Mouse (Mus musculus): ENCODE measurements around the gene Fndc5. TPM values are rescaled to one million over a fixed set of nuclear protein-coding genes. Genes with fewer than 3 reads are reported as not detected.

The Fndc5 gene
- polyA plus RNA-seq (2016; fragmentation: Nextera tagmentation; extraction: Ambion mirVana), result 1.3 and 1.8 TPM in 2 replicates

DNA sequence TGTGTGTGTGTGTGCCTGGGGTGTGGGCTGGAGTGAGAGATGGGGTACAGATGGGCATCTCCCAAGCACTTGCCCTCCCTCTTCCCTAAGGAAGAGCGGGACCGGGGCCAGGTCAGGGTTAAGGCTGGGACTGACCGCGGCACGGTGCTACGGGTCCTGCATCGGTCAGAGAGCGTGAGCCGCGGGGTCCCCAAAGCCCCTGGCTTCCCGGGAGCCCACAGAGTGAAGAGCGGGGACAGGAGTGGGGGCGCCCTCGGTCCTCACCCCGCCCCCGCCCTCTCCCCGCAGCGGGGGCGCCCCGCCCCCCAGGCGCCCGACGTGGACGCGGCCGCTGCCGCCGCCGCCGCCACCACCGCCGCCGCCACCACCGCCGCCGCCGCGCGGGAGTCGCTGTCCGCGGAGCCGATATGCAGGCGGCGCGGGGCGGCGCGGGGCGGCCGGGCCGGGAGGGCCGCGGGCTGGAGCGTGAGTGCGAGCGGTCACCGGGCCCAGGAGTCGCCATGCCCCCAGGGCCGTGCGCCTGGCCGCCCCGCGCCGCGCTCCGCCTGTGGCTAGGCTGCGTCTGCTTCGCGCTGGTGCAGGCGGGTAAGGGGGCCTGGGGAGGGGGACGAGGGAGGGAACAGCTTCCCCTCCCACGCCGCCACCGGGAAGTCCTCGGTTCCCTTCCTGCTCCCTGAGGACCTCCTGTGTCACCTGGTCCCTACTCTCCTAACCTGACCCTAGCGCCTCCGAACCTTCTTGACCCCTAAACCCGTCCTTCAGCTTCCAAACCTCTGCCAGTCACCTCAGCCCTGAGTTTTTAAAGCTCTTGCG is at the start of gene Fndc5:
Fndc5 (plus strand) TSS at position 421 of the 813 bp plus-strand sequence.
- H3K9me3 ChIP-seq, result no peaks in the 10 kb centered on the region
- peaks cover 59% of the 10 kb centered on the region for H3K27me3 ChIP-seq
- WGBS, result 1% methylated on average over 15 of the region's 80 CpGs
- H3K4me3 ChIP-seq, result peak within 1 kb of the TSS; percentile 61
- H3K4me1 ChIP-seq, result peaks cover 25% of the 10 kb centered on the region
- no peaks in the 10 kb centered on the region for H3K36me3 ChIP-seq
- ATAC-seq (ENCODE audit: low FRiP score, low read depth), result 0 out of 2 replicates have a peak, but pooled peaks have one; percentile 52
- H3K4me2 ChIP-seq (replicated peaks), result peak within 1 kb of the TSS; percentile 93
- no peak within 1 kb of the TSS for H3K27ac ChIP-seq (replicated peaks)
- H3K9ac ChIP-seq (replicated peaks), result peak within 1 kb of the TSS; percentile 79

DNA sequence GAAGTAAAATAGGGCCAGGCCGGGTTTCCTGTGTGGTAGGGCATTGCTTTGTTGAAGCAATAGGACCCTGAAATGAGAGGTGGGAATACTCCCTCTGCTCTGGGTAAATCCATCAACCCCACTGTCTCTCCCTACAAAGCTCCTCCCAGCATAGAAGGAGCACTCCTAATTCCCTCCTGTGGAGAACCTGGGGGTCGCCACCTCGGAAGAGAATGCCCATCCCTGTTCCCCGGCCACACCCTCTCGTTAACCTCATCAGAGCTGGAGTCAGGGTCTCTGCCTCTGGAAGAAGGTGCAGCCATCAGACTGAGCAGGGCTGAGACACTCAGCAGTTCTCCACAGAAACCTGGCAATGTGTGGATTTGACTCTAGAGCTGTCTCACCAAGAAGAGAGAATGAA is 48.9 kb upstream of the Fndc5 start:
- Histone ChIP-seq H3K4me2 (replicated peaks) (no peak overlapping the region), H3K36me3 (peaks cover 9% of the 10 kb centered on the region), H3K9ac (replicated peaks) (no peak overlapping the region), H3K27ac (replicated peaks) (no peak overlapping the region), H3K4me1 (no peaks in the 10 kb centered on the region), H3K27me3 (no peaks in the 10 kb centered on the region), H3K9me3 (no peaks in the 10 kb centered on the region), H3K4me3 (no peak overlapping the region)
- ATAC-seq (ENCODE audit: low FRiP score, low read depth), result no peak
- WGBS, result 61% methylated on average over 5 of the region's 5 CpGs

DNA sequence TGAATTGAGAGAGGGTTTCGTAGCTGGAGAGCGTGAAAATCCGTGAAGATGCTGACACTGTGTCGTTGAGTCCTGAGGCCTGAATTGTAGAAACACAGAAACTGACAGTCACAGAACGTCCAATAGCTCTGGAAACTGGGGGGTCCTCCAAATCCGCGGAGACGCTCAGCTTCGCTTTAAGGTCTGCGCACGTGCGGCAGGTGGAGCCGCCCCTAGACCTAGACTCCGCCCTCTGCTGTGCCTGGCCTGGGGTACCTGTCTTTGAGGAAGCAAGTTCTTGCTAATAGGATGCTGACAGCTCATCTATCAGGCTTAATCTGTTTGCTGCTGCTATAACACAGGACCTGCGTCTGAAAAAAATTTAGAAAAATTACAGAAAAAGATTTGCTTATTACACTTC is 41.5 kb upstream of the Fndc5 start:
- Histone ChIP-seq H3K36me3 (no peaks in the 10 kb centered on the region), H3K27ac (replicated peaks) (no peak overlapping the region), H3K4me3 (no peak overlapping the region), H3K4me2 (replicated peaks) (no peak overlapping the region), H3K9ac (replicated peaks) (no peak overlapping the region), H3K9me3 (no peaks in the 10 kb centered on the region), H3K4me1 (no peaks in the 10 kb centered on the region), H3K27me3 (peaks cover 15% of the 10 kb centered on the region)
- WGBS, result 38% methylated on average over 15 of the region's 15 CpGs
- no peak for ATAC-seq (ENCODE audit: low FRiP score, low read depth)

DNA sequence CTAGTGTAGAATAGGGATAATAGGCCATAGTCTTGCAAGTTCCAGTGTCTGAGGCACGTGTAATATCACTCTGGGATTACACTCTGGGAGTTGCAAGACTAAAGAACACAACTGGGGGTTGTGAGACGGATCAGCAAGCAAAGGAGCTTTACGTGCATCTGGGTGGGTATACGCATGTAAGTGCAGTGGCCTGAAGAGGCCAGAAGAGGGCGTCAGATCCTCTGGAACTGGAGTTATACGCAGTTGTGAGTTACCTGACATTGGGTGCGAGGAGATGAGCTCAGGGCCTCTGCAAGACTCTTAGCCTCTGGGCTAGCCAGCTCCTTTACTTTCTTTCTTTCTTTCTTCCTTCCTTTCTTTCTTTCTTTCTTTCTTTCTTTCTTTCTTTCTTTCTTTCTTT is 39.8 kb upstream of the Fndc5 start:
- Histone ChIP-seq H3K9me3 (no peaks in the 10 kb centered on the region), H3K4me3 (no peak overlapping the region), H3K27ac (replicated peaks) (no peak overlapping the region), H3K36me3 (no peaks in the 10 kb centered on the region), H3K27me3 (peaks cover 15% of the 10 kb centered on the region), H3K4me1 (no peaks in the 10 kb centered on the region), H3K9ac (replicated peaks) (no peak overlapping the region), H3K4me2 (replicated peaks) (no peak overlapping the region)
- no peak for ATAC-seq (ENCODE audit: low FRiP score, low read depth)
- 75% methylated on average over 7 of the region's 7 CpGs for WGBS

DNA sequence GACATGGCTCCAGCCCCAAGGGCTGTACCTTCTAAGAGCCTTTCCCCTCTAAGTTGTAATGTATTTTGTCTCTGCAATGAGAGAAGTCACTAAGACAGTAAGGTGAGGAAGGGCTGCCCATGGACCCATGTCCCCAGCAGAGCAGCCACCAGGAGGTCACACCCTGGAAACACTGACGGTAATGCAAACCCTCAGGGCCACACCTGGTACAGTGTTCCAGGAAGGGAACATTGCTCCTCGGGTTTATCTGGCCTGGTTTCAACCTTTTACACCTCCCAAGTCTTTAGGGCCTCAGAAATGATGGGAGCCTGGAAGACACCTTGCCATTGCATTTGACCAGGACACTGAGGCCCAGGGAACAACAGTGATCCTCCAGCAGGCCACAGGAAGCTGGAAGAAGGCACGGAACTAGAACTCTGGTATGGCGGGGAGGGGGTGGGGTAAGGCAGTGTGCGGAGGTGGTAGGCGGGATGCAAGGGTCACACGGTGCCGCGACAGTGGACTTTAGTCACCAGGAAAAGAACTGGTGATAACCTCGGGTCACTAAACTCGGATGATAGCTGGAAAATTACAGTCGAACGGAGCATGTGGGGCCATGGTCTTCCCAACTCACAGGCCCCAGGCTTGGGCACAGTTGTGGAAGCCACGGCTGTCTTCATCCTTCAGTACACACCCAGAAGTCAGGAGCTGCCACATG is 34.5 kb upstream of the Fndc5 start:
- no peaks in the 10 kb centered on the region for H3K36me3 ChIP-seq
- H3K4me2 ChIP-seq (replicated peaks), result no peak overlapping the region
- peaks cover 40% of the 10 kb centered on the region for H3K27me3 ChIP-seq
- H3K9ac ChIP-seq (replicated peaks), result no peak overlapping the region
- no peak overlapping the region for H3K27ac ChIP-seq (replicated peaks)
- no peak for ATAC-seq (ENCODE audit: low FRiP score, low read depth)
- 89% methylated on average over 14 of the region's 14 CpGs for WGBS
- no peak overlapping the region for H3K4me3 ChIP-seq
- H3K4me1 ChIP-seq, result peaks cover 11% of the 10 kb centered on the region; the same call in 1 of the 2 replicates
- H3K9me3 ChIP-seq, result no peaks in the 10 kb centered on the region

DNA sequence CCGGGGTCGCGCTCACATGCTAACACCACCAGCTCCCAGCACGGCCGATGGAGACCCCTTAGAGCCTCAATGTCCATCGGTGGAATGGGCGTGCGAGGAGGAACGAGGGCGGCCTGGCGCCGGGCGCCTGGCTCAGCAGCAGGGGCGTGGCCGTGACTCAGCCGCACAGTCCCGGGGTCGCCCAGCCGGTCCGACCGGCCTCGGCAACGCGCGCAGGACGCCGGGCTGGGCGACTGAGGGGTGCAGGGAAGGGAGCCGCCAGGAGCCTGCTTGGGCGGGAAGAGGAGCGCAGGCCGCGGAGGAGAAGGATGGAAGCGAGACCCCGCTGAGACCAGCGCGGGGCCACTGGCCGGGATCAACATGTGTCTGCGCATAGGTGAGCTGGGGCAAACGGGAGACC is 31.4 kb upstream of the Fndc5 start, which contains the start of gene Tmem54:
Tmem54 (plus strand) TSS at position 193 of the 400 bp plus-strand sequence.
- peaks cover 11% of the 10 kb centered on the region; the same call in 1 of the 2 replicates for H3K4me1 ChIP-seq
- 2% methylated on average over 35 of the region's 40 CpGs for WGBS
- H3K27ac ChIP-seq (replicated peaks), result no peak within 1 kb of the TSS
- peak within 1 kb of the TSS; percentile 46; the same call in 1 of the 2 replicates for H3K9ac ChIP-seq (replicated peaks)
- peaks cover 54% of the 10 kb centered on the region for H3K27me3 ChIP-seq
- peak within 1 kb of the TSS; percentile 47 for H3K4me2 ChIP-seq (replicated peaks)
- no peak for ATAC-seq (ENCODE audit: low FRiP score, low read depth)
- H3K4me3 ChIP-seq, result peak within 1 kb of the TSS; percentile 31
- no peaks in the 10 kb centered on the region for H3K9me3 ChIP-seq
- no peaks in the 10 kb centered on the region for H3K36me3 ChIP-seq

DNA sequence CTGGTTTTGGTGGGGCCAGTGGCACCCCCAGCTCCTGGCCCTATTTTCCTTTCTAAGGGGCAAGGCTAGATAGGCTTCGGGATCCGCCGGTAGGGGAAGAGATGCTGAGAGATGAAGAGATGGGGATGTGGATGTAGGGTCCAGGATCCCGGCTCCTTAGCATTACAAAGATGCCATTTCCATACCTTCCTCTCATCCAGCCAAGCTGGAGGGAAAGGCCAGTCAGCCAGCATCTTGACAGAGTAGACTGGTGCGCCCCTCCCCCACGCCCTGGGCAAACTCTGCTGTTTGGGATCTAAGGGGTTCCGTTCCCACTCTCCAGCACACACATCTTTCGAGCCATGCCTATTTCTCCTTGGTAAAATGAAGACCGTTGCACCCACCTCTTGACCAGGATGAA is 30.7 kb upstream of the Fndc5 start:
- ATAC-seq (ENCODE audit: low FRiP score, low read depth), result no peak
- H3K27ac ChIP-seq (replicated peaks), result no peak overlapping the region
- peaks cover 54% of the 10 kb centered on the region for H3K27me3 ChIP-seq
- H3K4me2 ChIP-seq (replicated peaks), result no peak overlapping the region
- no peak overlapping the region for H3K4me3 ChIP-seq
- H3K9ac ChIP-seq (replicated peaks), result no peak overlapping the region
- no peaks in the 10 kb centered on the region for H3K36me3 ChIP-seq
- no peaks in the 10 kb centered on the region for H3K9me3 ChIP-seq
- peaks cover 11% of the 10 kb centered on the region; the same call in 1 of the 2 replicates for H3K4me1 ChIP-seq
- 14% methylated on average over 9 of the region's 9 CpGs for WGBS

DNA sequence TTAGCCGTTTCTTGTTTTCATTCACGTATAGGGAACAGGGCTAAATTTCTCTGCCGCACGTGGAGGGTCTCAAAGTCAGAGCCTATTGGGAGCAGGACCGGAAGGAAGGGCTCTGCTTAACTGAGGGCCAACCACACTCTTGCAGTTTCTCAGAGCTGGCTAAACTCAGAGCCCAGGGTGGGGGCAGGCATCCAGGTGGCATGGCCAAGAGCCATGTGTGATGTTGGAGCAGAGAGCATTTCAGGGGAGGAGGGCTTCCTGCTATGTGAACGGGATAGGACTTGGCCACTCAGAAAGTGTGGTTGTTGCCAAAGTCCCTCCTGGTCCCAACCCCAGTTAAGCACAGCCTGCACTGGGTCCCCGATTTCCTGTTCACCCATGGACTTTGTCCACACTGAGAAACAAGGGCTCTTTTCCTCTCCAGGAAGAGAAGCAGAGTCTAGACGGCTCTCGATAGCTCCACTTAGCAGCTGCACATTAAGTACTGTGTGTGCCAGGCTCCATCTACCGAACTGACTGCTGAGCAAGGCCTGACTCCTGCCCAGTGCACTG is 29.4 kb upstream of the Fndc5 start:
- H3K4me2 ChIP-seq (replicated peaks), result no peak overlapping the region

DNA sequence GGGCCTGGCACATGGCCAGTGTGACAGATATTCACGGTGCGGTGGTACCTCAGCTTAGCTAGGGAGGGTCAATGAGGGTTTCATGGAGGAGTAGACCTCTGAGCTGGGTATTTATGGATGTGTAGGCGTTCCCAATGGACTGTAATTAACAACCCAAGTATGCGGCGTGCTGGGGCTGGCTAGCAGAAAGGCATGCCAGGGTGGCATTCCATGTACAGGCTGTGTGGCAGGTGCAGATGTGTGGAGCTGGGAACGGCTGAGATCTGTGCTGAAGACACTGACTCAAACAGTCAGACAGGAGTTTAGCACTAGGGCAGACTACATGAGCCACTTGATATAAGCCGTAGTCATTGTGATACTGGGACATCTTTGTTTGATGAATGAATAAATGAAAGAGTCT is 28.2 kb upstream of the Fndc5 start:
- Histone ChIP-seq H3K36me3 (no peaks in the 10 kb centered on the region), H3K4me2 (replicated peaks) (no peak overlapping the region), H3K4me3 (no peak overlapping the region), H3K9me3 (no peaks in the 10 kb centered on the region), H3K27me3 (peaks cover 53% of the 10 kb centered on the region), H3K27ac (replicated peaks) (no peak overlapping the region), H3K9ac (replicated peaks) (no peak overlapping the region), H3K4me1 (peaks cover 17% of the 10 kb centered on the region)
- WGBS, result 91% methylated on average over 7 of the region's 7 CpGs
- no peak for ATAC-seq (ENCODE audit: low FRiP score, low read depth)

More for the DNA sequence above, 29.4 kb upstream of the Fndc5 start:
- Histone ChIP-seq H3K27ac (replicated peaks) (no peak overlapping the region), H3K9me3 (no peaks in the 10 kb centered on the region), H3K27me3 (peaks cover 59% of the 10 kb centered on the region), H3K9ac (replicated peaks) (no peak overlapping the region), H3K36me3 (no peaks in the 10 kb centered on the region), H3K4me3 (no peak overlapping the region), H3K4me1 (peaks cover 11% of the 10 kb centered on the region; the same call in 1 of the 2 replicates)
- no peak for ATAC-seq (ENCODE audit: low FRiP score, low read depth)
- 70% methylated on average over 10 of the region's 10 CpGs for WGBS

DNA sequence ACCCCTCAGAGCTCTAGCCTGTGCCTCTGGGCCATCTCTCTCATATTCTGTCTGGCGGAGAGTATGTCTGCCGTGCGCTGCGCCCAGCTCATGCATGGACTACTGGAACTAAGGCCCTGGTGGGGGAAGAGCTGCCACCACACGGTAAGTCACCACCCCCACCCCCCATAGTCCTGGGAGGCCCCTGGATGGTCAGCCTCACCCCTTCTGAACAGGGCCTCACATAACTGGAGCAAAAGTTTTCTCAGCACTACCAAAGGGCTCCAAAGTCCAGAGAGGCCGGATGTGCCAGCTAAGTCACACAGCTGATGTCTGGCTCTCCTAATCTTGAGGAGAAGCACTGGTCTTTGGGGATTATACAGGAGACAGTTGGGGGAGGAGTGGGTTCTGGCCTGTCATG is 26.0 kb upstream of the Fndc5 start:
- 87% methylated on average over 6 of the region's 6 CpGs for WGBS
- ATAC-seq (ENCODE audit: low FRiP score, low read depth), result no peak
- peaks cover 35% of the 10 kb centered on the region for H3K27me3 ChIP-seq

DNA sequence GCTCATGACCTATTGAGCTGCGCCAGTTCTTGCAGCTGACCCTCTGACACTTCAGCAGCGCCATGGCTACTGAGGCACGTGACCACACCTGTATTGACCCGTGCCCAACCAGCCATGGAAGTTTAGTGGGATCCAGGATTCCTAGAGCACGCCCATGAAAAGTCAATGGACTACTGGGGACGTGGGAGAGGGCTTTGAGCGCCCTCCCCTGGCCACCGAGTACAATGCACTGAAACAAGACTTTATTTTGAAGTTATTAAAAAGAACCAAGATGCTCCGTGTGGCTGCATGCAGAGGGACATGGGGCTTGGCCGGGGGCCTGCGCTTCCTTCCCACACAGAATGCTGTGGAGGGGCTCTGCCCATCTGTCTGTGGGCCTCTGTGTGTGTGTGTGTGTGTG is 25.4 kb upstream of the Fndc5 start:
- no peak overlapping the region for H3K4me3 ChIP-seq
- no peak overlapping the region for H3K9ac ChIP-seq (replicated peaks)
- peaks cover 15% of the 10 kb centered on the region for H3K4me1 ChIP-seq
- H3K4me2 ChIP-seq (replicated peaks), result no peak overlapping the region
- peaks cover 33% of the 10 kb centered on the region for H3K27me3 ChIP-seq
- ATAC-seq (ENCODE audit: low FRiP score, low read depth), result no peak
- H3K27ac ChIP-seq (replicated peaks), result no peak overlapping the region
- no peaks in the 10 kb centered on the region for H3K36me3 ChIP-seq
- 63% methylated on average over 11 of the region's 11 CpGs for WGBS
- H3K9me3 ChIP-seq, result no peaks in the 10 kb centered on the region

More for the DNA sequence above, 26.0 kb upstream of the Fndc5 start:
- Histone ChIP-seq H3K9me3 (no peaks in the 10 kb centered on the region), H3K4me1 (peaks cover 20% of the 10 kb centered on the region), H3K36me3 (no peaks in the 10 kb centered on the region), H3K9ac (replicated peaks) (no peak overlapping the region), H3K4me3 (no peak overlapping the region), H3K27ac (replicated peaks) (no peak overlapping the region), H3K4me2 (replicated peaks) (no peak overlapping the region)

DNA sequence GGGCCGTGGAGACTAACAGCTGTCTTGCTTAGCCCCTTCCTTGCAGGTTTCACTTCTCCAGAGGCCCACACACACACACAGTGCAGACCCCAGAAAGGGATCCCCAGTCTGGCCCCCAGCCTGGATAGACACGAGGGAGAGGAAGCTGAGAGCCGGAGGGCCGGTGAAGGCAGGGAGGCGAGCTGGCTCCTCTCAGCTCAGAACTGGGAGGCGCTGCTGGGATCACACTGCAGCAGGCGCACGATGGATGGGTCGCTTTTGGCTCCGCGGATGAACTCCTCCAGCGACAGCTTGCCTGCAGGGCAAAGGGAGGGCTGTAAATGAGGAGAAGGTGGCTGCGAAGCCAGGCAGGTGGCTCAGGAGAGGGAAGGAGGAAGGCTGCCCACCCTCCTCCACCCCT is 24.6 kb upstream of the Fndc5 start:
- Histone ChIP-seq H3K36me3 (no peaks in the 10 kb centered on the region), H3K4me1 (peaks cover 14% of the 10 kb centered on the region), H3K4me3 (no peak overlapping the region), H3K9me3 (no peaks in the 10 kb centered on the region), H3K27ac (replicated peaks) (no peak overlapping the region), H3K9ac (replicated peaks) (no peak overlapping the region), H3K4me2 (replicated peaks) (no peak overlapping the region), H3K27me3 (peaks cover 33% of the 10 kb centered on the region)
- 73% methylated on average over 9 of the region's 13 CpGs for WGBS
- ATAC-seq (ENCODE audit: low FRiP score, low read depth), result no peak

Measured in midbrain, embryonic 12.5 days (tissue).